Mouse (Mus musculus) gastrocnemius, adult 18-20 months (tissue): Measurements from ENCODE around the gene Rnh1. TPM values are rescaled to one million over a fixed set of nuclear protein-coding genes. Genes with fewer than 3 reads are reported as not detected.
A peak's percentile ranks its signal among the peaks of the same experiment; 100 is the strongest.

Source experiments
- DNase-seq: peaks from one replicate; pipeline ENCODE4 v3.0.0; 2021; ENCODE audit warnings: low spot score
- total RNA-seq, 2 experiments: library from RNA; stranded (reverse); gene quantifications; 2 replicates each; pipeline ENCODE4 v1.2.3; 2021

Gene Rnh1
- total RNA-seq, 2 experiments from 2014 or later, result 49.3 to 52.9 TPM

DNA sequence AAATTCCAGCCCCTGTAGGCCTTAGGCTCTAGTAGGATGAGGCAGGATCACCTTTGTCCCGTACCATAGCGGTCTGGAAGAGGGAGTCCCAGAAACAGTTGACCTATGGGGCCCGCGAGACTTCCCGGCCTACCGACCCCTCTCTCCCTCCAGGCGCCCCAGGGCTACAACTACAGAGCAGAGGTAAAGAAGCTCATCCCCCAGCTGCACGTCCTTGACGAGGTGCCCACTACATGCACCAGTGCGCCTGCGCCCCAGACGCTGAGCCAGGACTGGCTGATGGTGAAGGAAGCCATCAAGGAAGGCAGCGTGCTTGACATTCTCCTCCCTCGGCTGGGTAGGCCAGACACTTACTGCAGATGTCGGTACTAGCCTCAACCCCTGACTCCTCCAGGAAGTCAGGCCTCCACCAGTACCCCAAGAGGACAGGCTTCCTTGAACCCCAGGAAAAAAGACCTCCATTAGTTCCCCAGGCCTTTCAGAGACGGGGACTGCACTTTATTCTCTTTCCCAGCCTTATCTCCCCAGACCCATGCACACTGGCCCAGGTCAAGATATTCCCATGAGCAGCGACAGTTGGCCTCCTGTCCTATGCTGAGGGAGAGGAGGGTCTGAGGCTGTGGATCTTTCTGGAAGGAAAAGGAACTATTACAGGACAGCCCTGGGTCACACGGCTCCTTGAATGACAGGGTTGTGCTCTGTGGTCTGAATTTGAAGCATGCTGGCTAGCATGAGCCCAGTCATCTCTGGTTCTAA is 33.7 kb upstream of the Rnh1 start:
- no peak for DNase-seq

GRCm38 (mm10) chr7:141205504-141205903 is 32.8 kb upstream of the Rnh1 start:
- no peak for DNase-seq

DNA sequence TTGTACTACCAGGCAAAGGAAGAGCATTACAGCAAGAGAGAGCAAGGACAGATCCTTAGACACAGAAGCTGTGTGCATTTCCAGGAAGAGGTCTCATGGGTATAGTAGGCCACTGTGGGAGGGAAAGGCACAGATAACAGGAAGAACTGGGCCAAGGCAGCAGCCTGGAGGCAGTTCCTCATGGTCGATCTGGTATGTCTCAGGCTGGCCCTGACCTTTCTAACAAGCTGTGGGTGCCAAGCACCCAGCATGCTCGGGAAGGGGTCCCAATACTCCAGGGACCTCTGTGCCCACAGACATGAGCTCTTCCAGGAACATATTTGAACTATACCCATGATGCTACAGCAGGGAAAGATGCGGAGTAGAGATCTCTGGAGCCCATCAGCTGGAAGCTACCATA is 31.9 kb upstream of the Rnh1 start:
- DNase-seq, result no peak

DNA sequence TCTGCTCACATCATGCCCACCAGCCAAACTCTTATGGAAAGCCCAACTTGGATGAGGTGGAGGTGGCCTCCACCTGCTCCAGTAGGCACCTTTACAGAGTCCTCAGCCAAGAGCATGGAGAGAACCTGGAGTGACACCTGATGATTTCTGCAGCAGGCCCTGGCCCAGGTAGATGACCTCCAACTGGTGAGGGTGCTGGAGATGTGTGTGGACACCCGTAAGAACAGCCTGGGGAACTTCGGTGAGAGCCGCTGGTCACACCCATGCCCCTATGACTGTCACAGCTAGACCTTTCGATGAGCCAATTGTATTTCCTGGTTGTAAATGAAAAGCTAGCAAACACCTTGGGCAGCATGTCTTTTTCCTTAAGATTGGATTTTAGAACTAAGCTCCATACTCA is 25.5 kb upstream of the Rnh1 start:
- no peak for DNase-seq

- no peak for DNase-seq
Measured at GRCm38 (mm10) chr7:141196619-141197282, 24.1 kb upstream of the Rnh1 start.

DNA sequence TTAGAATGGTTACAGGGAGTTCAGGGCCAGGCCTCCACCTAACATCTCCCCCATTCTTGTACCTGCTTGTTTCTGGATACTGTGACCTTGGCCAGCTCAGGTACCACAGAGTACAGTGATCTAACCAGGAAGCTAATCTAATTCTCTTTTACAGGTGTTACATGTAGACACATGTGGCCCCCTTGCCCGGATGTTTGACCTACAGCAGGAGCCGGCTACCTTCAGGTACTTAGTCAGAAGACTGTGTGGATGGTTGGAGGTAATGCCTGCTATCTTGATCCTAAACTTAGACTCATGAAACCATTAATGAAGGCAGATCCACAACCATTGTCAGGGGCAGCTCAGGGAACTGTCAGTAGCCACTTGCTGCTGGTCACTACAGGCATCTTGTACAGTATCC is 23.1 kb upstream of the Rnh1 start:
- DNase-seq, result no peak

DNA sequence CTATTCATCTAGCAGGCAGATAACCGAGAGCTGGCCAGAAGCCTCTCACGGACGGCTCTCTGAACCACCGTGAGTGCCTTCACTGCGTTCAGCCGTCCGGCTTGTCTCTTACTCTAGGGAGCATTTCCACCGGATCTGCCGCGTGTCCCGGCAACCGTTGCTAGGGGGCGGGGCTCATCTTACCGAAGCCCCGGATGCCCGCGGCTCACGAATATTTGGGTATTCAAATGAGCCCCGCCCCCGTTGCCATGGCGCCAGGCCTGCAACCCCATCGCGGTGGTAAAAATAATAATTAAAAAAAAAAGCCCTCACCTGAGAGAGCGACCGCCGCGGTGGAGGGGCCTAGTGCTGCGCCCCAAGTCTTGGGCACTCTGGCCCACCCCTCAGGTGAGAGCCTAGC is 22.2 kb upstream of the Rnh1 start:
- DNase-seq, result peak; percentile 79

DNA sequence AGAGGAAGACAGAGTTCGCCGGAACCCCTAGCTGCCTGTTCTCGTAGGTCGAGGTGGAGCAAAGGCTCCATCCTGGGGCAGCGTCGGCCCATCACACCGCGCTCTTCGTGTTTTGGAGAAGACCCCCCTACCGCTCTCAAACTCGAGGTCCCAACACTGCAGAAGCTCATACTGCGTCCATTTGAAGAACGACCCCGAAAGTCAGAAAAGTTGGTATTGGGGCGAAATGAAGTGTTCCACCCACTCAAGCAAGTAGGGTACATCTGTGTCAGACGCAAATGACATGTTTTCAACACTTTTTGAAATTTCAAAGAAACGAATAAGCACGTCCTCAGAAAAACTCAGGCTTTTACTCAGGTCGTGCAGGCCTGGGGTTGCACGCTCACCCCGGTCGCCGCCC is 21.8 kb upstream of the Rnh1 start:
- no peak for DNase-seq

DNA sequence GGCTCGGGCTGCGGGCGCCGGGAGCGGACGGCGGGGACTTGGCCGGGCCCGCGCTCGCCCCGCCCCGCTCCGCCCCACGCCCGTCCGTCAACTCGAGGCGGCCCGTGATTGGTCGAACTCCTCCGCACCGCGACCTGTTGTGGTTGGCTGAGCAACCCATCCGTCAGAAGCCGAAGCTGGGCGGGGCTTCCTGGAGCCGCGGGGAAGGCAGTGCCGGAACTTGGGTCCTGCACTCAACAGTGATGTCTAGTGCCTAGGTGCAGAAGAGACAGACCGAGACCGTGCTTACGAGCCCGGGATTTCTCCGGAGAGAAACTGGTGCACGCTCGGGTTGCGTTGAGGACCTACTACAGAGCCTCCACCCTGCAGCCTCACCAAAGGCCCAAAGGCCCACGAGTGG is 21.3 kb upstream of the Rnh1 start, which contains the start of the genes Hras and Lrrc56:
Gene Hras (minus strand): TSS at position 58 of the 400 bp plus-strand sequence.
Gene Lrrc56 (plus strand): TSS at position 210 of the 400 bp plus-strand sequence.
- peak; percentile 98 for DNase-seq

- DNase-seq, result no peak
Measured at GRCm38 (mm10) chr7:141193348-141193856, 20.7 kb upstream of the Rnh1 start.

DNA sequence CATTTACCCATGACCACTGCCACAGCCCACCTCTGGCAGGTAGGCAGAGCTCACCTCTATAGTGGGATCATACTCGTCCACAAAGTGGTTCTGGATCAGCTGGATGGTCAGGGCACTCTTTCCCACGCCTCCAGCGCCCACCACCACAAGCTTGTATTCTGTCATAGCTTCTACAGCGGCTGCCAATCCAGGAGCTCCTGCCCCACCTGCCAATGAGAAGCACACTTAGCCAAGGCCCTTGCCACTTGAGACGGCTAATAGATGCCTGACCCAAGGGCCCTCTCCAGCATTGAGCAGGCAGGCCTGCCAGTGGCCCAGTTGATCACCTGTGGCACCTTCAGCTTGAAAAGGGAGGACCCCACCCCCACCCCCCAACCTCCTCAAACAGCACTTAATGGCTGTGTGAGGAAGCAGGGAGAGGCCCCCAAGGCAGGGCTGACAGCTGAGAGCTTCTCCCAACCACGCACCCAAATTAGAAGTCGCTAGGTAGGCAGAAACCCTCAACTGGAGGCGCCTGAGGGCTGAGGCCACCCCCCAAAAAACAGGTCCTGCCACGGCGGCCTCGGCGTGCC is 20.2 kb upstream of the Rnh1 start:
- DNase-seq, result peak; percentile 27

- DNase-seq, result no peak
Measured at GRCm38 (mm10) chr7:141191796-141192685, 19.4 kb upstream of the Rnh1 start.

DNA sequence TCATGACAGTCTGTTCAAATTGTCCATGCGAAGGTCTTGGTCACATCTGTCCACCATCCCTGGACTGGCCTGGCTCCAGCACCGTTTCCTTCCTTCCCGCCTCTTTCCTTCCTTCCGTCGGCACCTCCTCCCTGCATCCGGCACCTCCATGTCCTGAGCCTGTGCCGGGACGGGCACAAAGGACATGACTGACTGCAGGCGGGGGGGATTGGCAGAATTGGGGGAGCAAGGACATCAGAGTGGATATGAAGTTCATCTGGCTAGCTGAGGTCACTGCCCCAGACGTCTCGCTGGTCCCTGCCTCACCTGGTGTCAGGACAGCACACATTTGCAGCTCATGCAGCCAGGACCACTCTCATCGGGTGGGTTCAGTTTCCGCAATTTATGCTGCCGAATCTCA is 18.4 kb upstream of the Rnh1 start:
- DNase-seq, result no peak

DNA sequence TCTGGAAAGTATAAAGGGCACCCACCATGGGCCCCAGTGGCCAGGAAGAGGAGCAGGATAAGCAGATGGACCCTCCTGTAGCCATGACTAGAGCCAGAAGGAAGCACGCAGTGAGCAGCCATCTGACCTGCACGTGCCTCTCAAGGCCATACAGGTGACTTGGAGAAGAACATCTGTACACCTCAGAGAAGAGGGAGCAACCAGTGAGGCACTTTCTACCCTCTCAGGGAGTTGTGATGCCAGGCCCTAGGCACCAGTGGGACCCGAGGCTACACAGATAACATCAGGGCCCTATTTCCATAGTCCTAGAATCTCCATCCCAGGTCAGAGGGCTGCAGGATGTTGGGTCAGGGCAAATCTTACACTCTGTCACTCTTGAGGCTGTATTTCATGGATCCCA is 17.6 kb upstream of the Rnh1 start:
- no peak for DNase-seq

DNA sequence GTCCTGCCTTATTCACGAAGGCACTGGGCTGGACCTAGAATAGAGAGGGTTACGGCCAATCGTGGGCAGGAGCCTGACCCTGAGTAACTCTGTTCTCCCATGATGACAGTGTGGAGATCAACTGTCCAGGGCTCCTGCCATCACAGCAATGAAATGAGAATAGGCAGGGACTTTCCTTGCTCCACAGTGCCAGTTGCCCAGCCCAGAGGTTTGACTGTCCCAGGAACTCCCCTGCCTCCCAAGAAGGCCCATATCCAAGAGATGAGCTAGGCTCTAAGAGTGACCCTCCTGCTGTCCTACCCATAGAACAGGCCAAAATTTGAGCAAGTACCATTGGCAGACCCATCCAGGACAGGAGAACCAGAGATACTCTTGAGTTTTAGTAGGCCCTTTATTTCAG is 16.1 kb upstream of the Rnh1 start:
- no peak for DNase-seq

GRCm38 (mm10) chr7:141188194-141188593 is 15.5 kb upstream of the Rnh1 start:
- no peak for DNase-seq

GRCm38 (mm10) chr7:141176173-141176572 is 3.5 kb upstream of the Rnh1 start:
- peak; percentile 87 for DNase-seq

DNA sequence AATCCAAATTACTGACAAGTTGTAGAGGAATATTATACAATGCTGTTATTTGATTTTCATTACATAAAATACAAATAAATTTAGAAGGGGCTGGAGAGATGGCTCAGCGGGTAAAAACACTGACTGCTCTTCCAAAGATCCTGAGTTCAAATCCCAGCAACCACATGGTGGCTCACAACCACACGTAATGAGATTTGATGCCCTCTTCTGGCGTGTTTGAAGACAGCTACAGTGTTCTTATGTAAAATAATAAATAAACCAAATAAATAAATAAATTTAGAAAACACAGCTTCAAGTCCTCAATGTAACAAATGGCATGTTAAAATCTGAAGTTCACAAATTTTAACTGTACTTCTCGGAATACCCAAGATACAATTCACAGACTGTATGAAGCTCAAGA is 2.4 kb upstream of the Rnh1 start:
- no peak for DNase-seq

DNA sequence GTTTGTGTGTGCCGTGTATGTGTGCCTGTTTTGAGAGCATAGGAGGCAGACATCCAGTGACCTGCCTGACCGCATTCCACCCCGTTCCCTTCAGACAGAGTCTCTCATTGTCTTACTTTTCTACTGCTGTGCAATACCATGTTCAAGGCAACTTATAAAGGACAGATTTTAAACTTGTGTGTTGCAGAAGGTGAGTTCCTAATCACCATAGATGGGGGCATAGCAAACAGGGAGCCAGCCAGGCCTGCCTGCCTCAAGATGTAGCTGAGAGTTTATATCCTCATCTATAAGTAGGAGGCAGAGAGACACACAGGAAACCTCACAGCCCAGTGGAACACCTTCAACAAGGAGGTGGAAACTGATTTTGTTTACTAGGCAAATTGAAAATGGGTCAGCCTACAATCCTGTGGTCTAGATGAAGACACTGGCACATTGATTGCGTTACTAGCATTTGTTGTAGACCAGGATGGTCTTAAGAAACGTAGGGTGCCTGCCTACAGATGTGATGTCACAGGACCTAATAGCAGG is 730 bp upstream of the Rnh1 start:
- no peak for DNase-seq

DNA sequence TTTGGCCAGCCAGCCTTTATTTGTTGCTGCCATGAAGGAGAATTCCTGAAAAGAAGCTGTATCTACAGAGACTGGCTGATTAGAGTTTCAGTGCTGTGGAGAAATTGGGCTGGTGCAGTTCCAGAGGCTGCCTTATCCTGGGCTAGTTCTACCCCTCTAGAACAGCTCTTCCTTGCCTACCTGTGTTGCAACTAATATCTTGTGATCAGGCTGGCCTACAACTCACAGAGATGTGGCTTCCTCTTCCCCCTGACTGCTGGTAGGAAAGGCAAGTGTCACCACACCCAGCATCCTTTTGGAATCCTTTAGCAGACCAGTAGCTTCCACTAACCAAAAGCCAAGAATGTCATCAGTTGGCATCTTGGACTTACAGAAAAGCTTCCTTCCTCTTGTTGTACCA is 2.8 kb downstream of the Rnh1 start:
- DNase-seq, result no peak

GRCm38 (mm10) chr7:141169300-141169699 is 3.4 kb downstream of the Rnh1 start:
- DNase-seq, result no peak
